Mouse (Mus musculus) heart, adult 2 months (tissue): ENCODE data around the gene Mmachc. TPM values are rescaled to one million over a fixed set of nuclear protein-coding genes. Genes with fewer than 3 reads are reported as not detected.
"Not testable (repeated sequence)": the region's sequence is repeated elsewhere in the genome, so short reads cannot be mapped to it uniquely, and the experiment has no call there.

Source experiments
- DNase-seq, 2 experiments: peaks; one replicate each; pipeline ENCODE4 v3.0.0; 2021
- H3K27ac ChIP-seq: fragments of 200-600 bp; 2 replicates; pipeline ENCODE4 v1.8.1; 2022
- H3K27me3 ChIP-seq: fragments of 200-500 bp; 2 replicates; pipeline ENCODE4 v1.6.1; 2012; ENCODE audit warnings: mild to moderate bottlenecking, low read length, inconsistent platforms, mixed read lengths; ENCODE audit not compliant: control insufficient read depth, insufficient read depth
- H3K36me3 ChIP-seq: fragments of 200-500 bp; 2 replicates; pipeline ENCODE4 v1.6.1; 2012; ENCODE audit warnings: low read length, inconsistent platforms; ENCODE audit not compliant: control insufficient read depth, insufficient read depth
- H3K4me1 ChIP-seq: fragments of 200-500 bp; 2 replicates; pipeline ENCODE4 v1.6.1; 2011; ENCODE audit warnings: low read length; ENCODE audit not compliant: control insufficient read depth, insufficient read depth
- H3K4me3 ChIP-seq: fragments of 200-600 bp; 2 replicates; pipeline ENCODE4 v1.8.1; 2022
- H3K79me2 ChIP-seq: fragments of 200-500 bp; replicated peaks from 2 replicates; pipeline ENCODE4 v1.6.1; 2012; ENCODE audit warnings: mild to moderate bottlenecking, inconsistent platforms, low read length, moderate library complexity, mixed read lengths; ENCODE audit not compliant: control insufficient read depth, insufficient read depth
- H3K9ac ChIP-seq: fragments of 200-500 bp; 2 replicates; pipeline ENCODE4 v1.6.1; 2012; ENCODE audit warnings: low read depth, mild to moderate bottlenecking, control low read depth, inconsistent platforms, low read length, mixed read lengths
- CTCF ChIP-seq: fragments of 200-600 bp; IDR thresholded peaks from 2 replicates; pipeline ENCODE4 v1.8.1; 2022; ENCODE audit warnings: antibody characterized with exemption, mild to moderate bottlenecking, moderate library complexity
- EP300 ChIP-seq: fragments of 200-500 bp; IDR thresholded peaks from 2 replicates; pipeline ENCODE4 v1.6.1; 2011; ENCODE audit warnings: low read depth, low read length, control low read depth; ENCODE audit not compliant: insufficient read depth
- POLR2A ChIP-seq: fragments of 200-500 bp; IDR thresholded peaks from 2 replicates; pipeline ENCODE4 v1.6.1; 2011; ENCODE audit warnings: mild to moderate bottlenecking, low read depth, low read length, control low read depth; ENCODE audit not compliant: insufficient read depth
- WGBS: fragments of 180-500 bp; shearing (Covaris S2); methylation state at CpG from one replicate; pipeline ENCODE4 v1.1.7; 2018; 5-methylcytosine and 5-hydroxymethylcytosine counted together
- intact Hi-C: fragments of 180-260 bp; cut with DNase I; formaldehyde crosslinking; loops from one replicate; pipeline ENCODE4 v1.15.1; 2025
- polyA plus RNA-seq: library from polyadenylated mRNA; depleted of rRNA; stranded (reverse); fragments of >200 nt; gene quantifications from 2 replicates; pipeline ENCODE4 v1.2.3, GENCODE M21; 2012
- total RNA-seq, 2 experiments: library from RNA; stranded (reverse); gene quantifications; 2 replicates each; pipeline ENCODE4 v1.2.3; 2021

Gene Mmachc
- total and polyA plus RNA-seq, 3 experiments: 55.6 to 66.8 (median 66.3) TPM

DNA sequence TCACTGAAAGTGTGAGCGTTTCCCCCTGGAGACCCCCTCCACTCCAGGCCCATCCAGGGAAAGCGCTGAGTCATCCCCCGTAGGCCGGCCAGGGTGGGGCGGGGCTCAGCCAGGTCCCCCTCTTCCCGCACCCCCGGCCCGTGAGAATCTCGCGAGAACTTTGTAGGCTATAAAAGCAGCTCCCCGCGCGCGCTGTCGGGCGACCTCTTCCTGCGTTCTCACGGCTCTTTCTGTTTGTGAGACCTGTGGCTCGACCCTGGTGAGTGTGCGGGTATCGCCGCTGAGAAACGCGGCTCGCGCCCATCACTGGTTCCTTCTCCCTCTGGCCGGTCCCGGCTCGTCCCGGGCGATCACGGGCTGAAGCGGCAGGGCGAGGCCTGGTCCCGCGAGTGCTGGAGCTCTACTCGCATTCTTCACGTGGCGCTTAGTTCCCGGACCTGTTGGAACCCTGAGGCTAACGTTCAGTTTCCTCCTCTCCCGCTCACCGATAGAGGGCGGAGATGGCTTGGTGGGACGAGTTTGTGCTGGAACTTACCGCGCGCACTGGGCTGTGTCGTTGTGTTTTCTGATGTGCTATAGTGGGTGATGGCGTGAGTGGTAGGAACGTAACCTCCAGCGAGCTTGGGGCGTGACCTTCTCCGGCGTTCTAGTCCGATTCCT, 22.7 kb downstream of the Mmachc start, which contains the start of gene Prdx1:
Gene Prdx1, plus strand, starts transcription at position 143 of the 660 bp plus-strand sequence.
- peaks cover 32% of the 10 kb centered on the region for H3K36me3 ChIP-seq
- H3K79me2 ChIP-seq: no peaks in the 10 kb centered on the region; the same call in 1 of the 2 replicates
- intact Hi-C loops: loop anchor here (1.0 to 2.0 kb wide), 2 partner anchors 35 to 58 kb away; partner anchors contain the start of genes Akr1a1 and Nasp
- H3K9ac ChIP-seq: peak within 1 kb of the TSS; percentile 95
- H3K27me3 ChIP-seq: no peaks in the 10 kb centered on the region
- H3K4me1 ChIP-seq: peaks cover 9% of the 10 kb centered on the region
- peak; percentile 85 for TF ChIP-seq CTCF
- TF ChIP-seq POLR2A: peak; percentile 99
- TF ChIP-seq EP300: peak; percentile 40
- DNase-seq: peak; percentile 95 to 98
- peak within 1 kb of the TSS; percentile 93 for H3K27ac ChIP-seq
- under 1% methylated on average over 56 of the region's 56 CpGs for WGBS
- H3K4me3 ChIP-seq: peak within 1 kb of the TSS; percentile 92

DNA sequence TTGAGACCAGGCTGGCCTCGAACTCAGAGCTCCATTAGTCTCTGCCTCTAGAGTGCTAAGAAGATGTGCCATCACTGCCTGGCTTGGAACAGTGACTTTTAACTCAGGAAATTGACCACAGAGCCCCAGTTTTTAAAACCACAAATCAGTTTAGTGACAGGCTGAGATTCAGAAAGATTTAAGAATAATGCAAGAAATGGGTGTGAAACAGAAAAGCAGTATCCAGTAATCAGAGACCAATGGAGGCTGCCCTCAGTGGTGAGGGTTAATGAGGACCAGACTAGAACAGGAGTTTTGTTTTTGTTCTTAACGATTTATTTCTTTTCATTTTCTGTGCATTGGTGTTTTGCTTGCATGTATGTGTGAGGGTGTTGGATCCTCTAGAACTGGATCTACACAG, 23.5 kb downstream of the Mmachc start:
- Histone ChIP-seq H3K27me3 (no peaks in the 10 kb centered on the region), H3K79me2 (no peaks in the 10 kb centered on the region), H3K9ac (peak overlapping the region; percentile 63; the same call in 1 of the 2 replicates), H3K4me3 (peak overlapping the region; percentile 92; the same call in 1 of the 2 replicates), H3K27ac (peak overlapping the region; percentile 93), H3K36me3 (peaks cover 31% of the 10 kb centered on the region), H3K4me1 (peaks cover 9% of the 10 kb centered on the region)
- DNase-seq: no peak
- intact Hi-C loops: loop anchor here (1.0 to 2.0 kb wide), 2 partner anchors 34 to 57 kb away; partner anchors contain the start of genes Akr1a1 and Nasp
- TF ChIP-seq EP300: no peak
- TF ChIP-seq POLR2A: no peak
- WGBS: 77% methylated on average over 2 of the region's 2 CpGs

DNA sequence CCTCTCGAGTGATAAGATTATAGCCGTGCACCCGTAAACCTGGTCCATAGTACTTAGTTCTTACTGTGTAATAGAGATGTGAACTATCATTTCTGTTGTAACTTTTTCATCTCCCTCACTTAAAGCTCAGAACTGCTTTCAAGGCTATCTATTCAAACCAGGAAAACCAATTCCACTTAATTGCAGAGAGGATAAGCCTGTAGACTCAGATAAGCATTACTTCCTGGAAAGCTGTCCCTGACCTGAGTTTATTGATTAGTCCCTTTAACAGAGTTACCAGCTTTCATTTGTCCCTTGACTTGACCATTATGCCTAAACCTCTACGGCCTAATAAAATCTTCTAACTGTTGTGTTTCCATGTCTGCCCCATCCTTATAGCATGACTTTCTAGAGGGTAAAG, 24.2 kb downstream of the Mmachc start:
- DNase-seq: no peak
- Histone ChIP-seq H3K4me1 (peaks cover 7% of the 10 kb centered on the region), H3K27ac (no peak overlapping the region), H3K36me3 (peaks cover 24% of the 10 kb centered on the region), H3K79me2 (no peaks in the 10 kb centered on the region), H3K27me3 (no peaks in the 10 kb centered on the region), H3K9ac (no peak overlapping the region), H3K4me3 (no peak overlapping the region)
- intact Hi-C loops: loop anchor here (2.0 kb wide), 1 partner anchor 33 kb away; the partner anchor contains the start of gene Akr1a1
- TF ChIP-seq EP300: no peak
- no peak for TF ChIP-seq CTCF
- TF ChIP-seq POLR2A: no peak
- 64% methylated on average over 4 of the region's 4 CpGs for WGBS

DNA sequence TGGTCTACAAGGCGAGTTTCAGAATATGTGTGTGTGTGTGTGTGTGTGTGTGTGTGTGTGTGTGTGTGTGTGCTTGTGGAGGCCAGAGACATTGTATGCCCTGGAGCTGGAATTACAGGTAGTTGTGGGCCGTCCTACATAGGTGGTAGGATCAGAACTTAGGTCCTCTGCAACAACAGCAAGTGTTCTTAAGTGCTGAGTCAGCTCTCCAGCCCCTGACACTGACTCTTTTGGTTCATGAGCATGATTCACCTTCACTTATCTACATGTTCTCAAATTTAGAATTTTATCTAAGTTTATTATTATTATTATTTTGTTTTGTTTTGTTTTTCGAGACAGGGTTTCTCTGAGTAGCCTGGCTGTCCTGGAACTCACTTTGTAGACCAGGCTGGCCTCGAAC, 27.7 kb downstream of the Mmachc start:
- H3K27ac ChIP-seq, intact Hi-C loops, H3K4me1 ChIP-seq, H3K27me3 ChIP-seq, H3K9ac ChIP-seq, H3K4me3 ChIP-seq, H3K36me3 ChIP-seq, DNase-seq, H3K79me2 ChIP-seq: not testable (repeated sequence)
- WGBS: 93% methylated on average over 4 of the region's 4 CpGs

DNA sequence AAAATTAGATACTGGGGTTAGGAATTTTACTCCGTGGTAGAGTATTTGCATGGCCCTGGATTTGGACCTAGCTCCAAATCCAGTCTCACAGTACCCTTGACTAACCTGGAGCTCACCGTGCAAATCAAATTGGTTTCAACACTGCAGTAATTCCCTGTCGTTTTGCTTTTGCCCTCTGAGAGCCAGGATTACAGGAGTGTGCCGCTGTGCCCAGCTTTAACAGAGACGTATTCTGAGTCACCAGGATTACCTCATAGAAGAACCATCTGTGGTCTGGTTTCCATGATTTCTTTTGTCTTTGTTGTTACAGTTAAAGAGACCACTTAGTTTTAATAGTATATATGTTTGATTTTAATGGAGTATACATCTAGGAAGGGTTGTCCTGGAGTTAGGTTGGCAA, 29.1 kb downstream of the Mmachc start:
- Histone ChIP-seq H3K36me3 (no peaks in the 10 kb centered on the region), H3K27ac (no peak overlapping the region), H3K9ac (no peak overlapping the region), H3K79me2 (no peaks in the 10 kb centered on the region), H3K27me3 (no peaks in the 10 kb centered on the region), H3K4me1 (no peaks in the 10 kb centered on the region), H3K4me3 (no peak overlapping the region)
- DNase-seq: no peak
- TF ChIP-seq CTCF (no peak), POLR2A (no peak), EP300 (no peak)
- intact Hi-C loops: no loop called here
- 59% methylated on average over 5 of the region's 5 CpGs for WGBS

DNA sequence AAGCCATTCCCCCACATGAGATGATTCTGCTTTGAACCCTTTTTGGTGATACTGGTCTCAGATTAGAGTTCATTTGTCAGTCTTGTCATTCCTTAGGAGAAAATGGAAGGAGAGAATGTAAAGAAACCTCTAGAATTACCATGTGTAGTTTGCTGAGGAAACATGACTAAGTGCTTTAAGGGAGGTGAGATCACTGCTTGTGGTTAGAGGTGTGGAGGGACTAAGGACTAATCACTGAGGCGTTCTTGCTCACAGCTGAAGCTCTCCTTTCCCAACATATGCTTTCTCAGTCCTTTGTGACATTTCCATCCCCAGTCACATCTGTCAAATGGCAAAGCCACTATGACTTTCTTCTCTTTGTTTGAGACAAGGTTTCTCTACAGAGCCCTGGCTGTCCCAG, 30.4 kb downstream of the Mmachc start:
- no peak overlapping the region for H3K27ac ChIP-seq
- 69% methylated on average over 1 of the region's 1 CpGs for WGBS
- intact Hi-C loops: no loop called here

More for the DNA sequence above, 30.4 kb downstream of the Mmachc start:
- no peak for DNase-seq
- Histone ChIP-seq H3K27me3 (no peaks in the 10 kb centered on the region), H3K36me3 (no peaks in the 10 kb centered on the region), H3K4me1 (no peaks in the 10 kb centered on the region), H3K9ac (no peak overlapping the region), H3K4me3 (no peak overlapping the region), H3K79me2 (no peaks in the 10 kb centered on the region)
- no peak for TF ChIP-seq CTCF
- TF ChIP-seq EP300: no peak
- TF ChIP-seq POLR2A: no peak
